Mouse (Mus musculus) CH12F3 (cell line): ENCODE results near the gene Dok1.

ENCODE experiments used
- in situ Hi-C: fragments of 300-500 bp; cut with MboI; formaldehyde crosslinking; loops from 2 replicates; pipeline ENCODE4 v1.14.3; 2020; ENCODE audit warnings: low sequenced_read_pairs

The Dok1 gene

GRCm38 (mm10) chr6:83033249-83034185, at the start of gene Dok1, which contains the start of gene Loxl3:
TSS of gene Dok1 (minus strand) at chr6:83033471.
TSS of gene Loxl3 (plus strand) at chr6:83034173.
- in situ Hi-C loops, result no loop called here

- in situ Hi-C loops, result no loop called here
These were observed 46.9 kb upstream of the Dok1 start for GRCm38 (mm10) chr6:83080210-83080609.

GRCm38 (mm10) chr6:83078324-83078858, 45.1 kb upstream of the Dok1 start:
- in situ Hi-C loops, result no loop called here

GRCm38 (mm10) chr6:83077630-83078323, 44.5 kb upstream of the Dok1 start, which contains the start of gene Pcgf1:
TSS of gene Pcgf1 (plus strand) at chr6:83077869.
- in situ Hi-C loops, result no loop called here

- in situ Hi-C loops, result no loop called here
These were observed 41.7 kb upstream of the Dok1 start for GRCm38 (mm10) chr6:83074979-83075378.

- in situ Hi-C loops, result no loop called here
These were observed 37.9 kb upstream of the Dok1 start for GRCm38 (mm10) chr6:83071220-83071619.

- in situ Hi-C loops, result no loop called here
These were observed 37.3 kb upstream of the Dok1 start for GRCm38 (mm10) chr6:83070311-83071219.

- in situ Hi-C loops, result no loop called here
These were observed 36.8 kb upstream of the Dok1 start, which contains the start of gene Tlx2 for GRCm38 (mm10) chr6:83070247-83070310. TSS of gene Tlx2 (minus strand) at chr6:83070293.

GRCm38 (mm10) chr6:83069488-83070246, 36.4 kb upstream of the Dok1 start:
- in situ Hi-C loops, result no loop called here

GRCm38 (mm10) chr6:83068706-83069487, 35.6 kb upstream of the Dok1 start:
- in situ Hi-C loops, result no loop called here

GRCm38 (mm10) chr6:83068221-83068620, 35.0 kb upstream of the Dok1 start:
- in situ Hi-C loops, result no loop called here

GRCm38 (mm10) chr6:83066441-83066840, 33.2 kb upstream of the Dok1 start:
- in situ Hi-C loops, result no loop called here

GRCm38 (mm10) chr6:83065995-83066394, 32.7 kb upstream of the Dok1 start:
- in situ Hi-C loops, result no loop called here

GRCm38 (mm10) chr6:83058725-83059124, 25.5 kb upstream of the Dok1 start:
- in situ Hi-C loops, result loop anchor here (10.0 kb wide), 1 partner anchor 54 kb away; no protein-coding TSS in a partner anchor

GRCm38 (mm10) chr6:83057790-83058189, 24.5 kb upstream of the Dok1 start, which contains the start of gene Dqx1:
TSS of gene Dqx1 (plus strand) at chr6:83057844.
- in situ Hi-C loops, result loop anchor here (10.0 kb wide), 1 partner anchor 53 kb away; no protein-coding TSS in a partner anchor

GRCm38 (mm10) chr6:83054871-83055431, 21.7 kb upstream of the Dok1 start, which contains the start of gene Htra2:
TSS of gene Htra2 (minus strand) at chr6:83055273.
- in situ Hi-C loops, result loop anchor here (10.0 kb wide), 1 partner anchor 50 kb away; no protein-coding TSS in a partner anchor

GRCm38 (mm10) chr6:83054074-83054851, 21.0 kb upstream of the Dok1 start, which contains the start of gene Aup1:
TSS of gene Aup1 (plus strand) at chr6:83054521.
- in situ Hi-C loops, result loop anchor here (10.0 kb wide), 1 partner anchor 49 kb away; no protein-coding TSS in a partner anchor
